Mouse (Mus musculus) CD4-positive, CD25-positive, alpha-beta regulatory T cell, adult 2 months (primary cell): ENCODE data around the gene Pgf.

Source experiments
- DNase-seq: peaks from one replicate; pipeline ENCODE4 v3.0.0-alpha.2; 2012; ENCODE audit warnings: low read depth, low spot score

Gene Pgf

GRCm38 (mm10) chr12:85177740-85178239 lies at the start of gene Pgf:
TSS of gene Pgf (minus strand) at chr12:85177790.
- no peak for DNase-seq

- no peak for DNase-seq
These were observed 49.6 kb upstream of the Pgf start for GRCm38 (mm10) chr12:85227227-85227626.

GRCm38 (mm10) chr12:85219905-85220290 lies 42.3 kb upstream of the Pgf start:
- peak; percentile 68 for DNase-seq

- peak; percentile 96 for DNase-seq
These were observed 41.8 kb upstream of the Pgf start, which contains the start of gene Eif2b2 for GRCm38 (mm10) chr12:85219236-85219904. TSS of gene Eif2b2 (plus strand) at chr12:85219481.

- no peak for DNase-seq
These were observed 40.2 kb upstream of the Pgf start for GRCm38 (mm10) chr12:85217733-85218310.

- DNase-seq = no peak
These were observed 37.4 kb upstream of the Pgf start for GRCm38 (mm10) chr12:85215031-85215430.

GRCm38 (mm10) chr12:85208687-85209199 lies 31.2 kb upstream of the Pgf start:
- peak; percentile 31 for DNase-seq

- no peak for DNase-seq
These were observed 27.8 kb upstream of the Pgf start for GRCm38 (mm10) chr12:85205425-85205824.

GRCm38 (mm10) chr12:85204105-85204504 lies 26.5 kb upstream of the Pgf start:
- DNase-seq = no peak

GRCm38 (mm10) chr12:85203699-85204098 lies 26.1 kb upstream of the Pgf start:
- DNase-seq = no peak

- no peak for DNase-seq
These were observed 24.6 kb upstream of the Pgf start for GRCm38 (mm10) chr12:85202191-85202590.

- no peak for DNase-seq
These were observed 24.2 kb upstream of the Pgf start for GRCm38 (mm10) chr12:85201830-85202147.

GRCm38 (mm10) chr12:85200929-85201829 lies 23.6 kb upstream of the Pgf start:
- DNase-seq = no peak

- DNase-seq = no peak
These were observed 22.4 kb upstream of the Pgf start for GRCm38 (mm10) chr12:85199954-85200353.

GRCm38 (mm10) chr12:85197936-85198335 lies 20.3 kb upstream of the Pgf start:
- no peak for DNase-seq

GRCm38 (mm10) chr12:85197371-85197770 lies 19.8 kb upstream of the Pgf start:
- no peak for DNase-seq

GRCm38 (mm10) chr12:85196191-85196590 lies 18.6 kb upstream of the Pgf start:
- DNase-seq = no peak

- no peak for DNase-seq
These were observed 17.5 kb upstream of the Pgf start for GRCm38 (mm10) chr12:85195086-85195485.

GRCm38 (mm10) chr12:85194623-85195018 lies 17.0 kb upstream of the Pgf start:
- no peak for DNase-seq

GRCm38 (mm10) chr12:85193923-85194622 lies 16.5 kb upstream of the Pgf start:
- no peak for DNase-seq

GRCm38 (mm10) chr12:85193146-85193545 lies 15.6 kb upstream of the Pgf start:
- no peak for DNase-seq
